Mouse (Mus musculus) kidney, adult 11 months (tissue): ENCODE results near the gene Pde4d.

Experiments used
- DNase-seq: peaks from one replicate; pipeline ENCODE4 v3.0.0; 2022

Gene Pde4d

GRCm38 (mm10) chr13:109643419-109643818 is 1193.7 kb downstream of the Pde4d start:
- no peak for DNase-seq

GRCm38 (mm10) chr13:109644086-109644485 is 1194.3 kb downstream of the Pde4d start:
- no peak for DNase-seq

- no peak for DNase-seq
Measured at GRCm38 (mm10) chr13:109645284-109645909, 1195.6 kb downstream of the Pde4d start.

GRCm38 (mm10) chr13:109645910-109646284 is 1196.1 kb downstream of the Pde4d start:
- DNase-seq: no peak

GRCm38 (mm10) chr13:109646597-109647232 is 1197.0 kb downstream of the Pde4d start:
- DNase-seq: no peak

GRCm38 (mm10) chr13:109647479-109648199 is 1197.9 kb downstream of the Pde4d start:
- no peak for DNase-seq

- no peak for DNase-seq
Measured at GRCm38 (mm10) chr13:109648311-109648710, 1198.6 kb downstream of the Pde4d start.

- no peak for DNase-seq
Measured at GRCm38 (mm10) chr13:109651790-109652605, 1202.2 kb downstream of the Pde4d start.

GRCm38 (mm10) chr13:109652631-109653030 is 1202.9 kb downstream of the Pde4d start:
- no peak for DNase-seq

- no peak for DNase-seq
Measured at GRCm38 (mm10) chr13:109655390-109655789, 1205.6 kb downstream of the Pde4d start.

GRCm38 (mm10) chr13:109659103-109659502 is 1209.4 kb downstream of the Pde4d start:
- DNase-seq: peak; percentile 38

GRCm38 (mm10) chr13:109661345-109661744 is 1211.6 kb downstream of the Pde4d start:
- no peak for DNase-seq

- DNase-seq: peak; percentile 54
Measured at GRCm38 (mm10) chr13:109662099-109662498, 1212.4 kb downstream of the Pde4d start.

- no peak for DNase-seq
Measured at GRCm38 (mm10) chr13:109662731-109663130, 1213.0 kb downstream of the Pde4d start.

- peak; percentile 49 for DNase-seq
Measured at GRCm38 (mm10) chr13:109664956-109665802, 1215.4 kb downstream of the Pde4d start.

- no peak for DNase-seq
Measured at GRCm38 (mm10) chr13:109665803-109666403, 1216.2 kb downstream of the Pde4d start.

- DNase-seq: peak; percentile 49
Measured at GRCm38 (mm10) chr13:109669965-109670364, 1220.2 kb downstream of the Pde4d start.

- DNase-seq: no peak
Measured at GRCm38 (mm10) chr13:109671589-109672347, 1222.0 kb downstream of the Pde4d start.

- DNase-seq: no peak
Measured at GRCm38 (mm10) chr13:109677047-109677446, 1227.3 kb downstream of the Pde4d start.

GRCm38 (mm10) chr13:109677617-109678016 is 1227.9 kb downstream of the Pde4d start:
- no peak for DNase-seq

GRCm38 (mm10) chr13:109678991-109679390 is 1229.2 kb downstream of the Pde4d start:
- DNase-seq: no peak
